Mouse (Mus musculus): ENCODE measurements around the gene Ist1. TPM values are rescaled to one million over a fixed set of nuclear protein-coding genes. Genes with fewer than 3 reads are reported as not detected.

Gene Ist1
- 72.5 and 75.1 TPM in 2 replicates for polyA plus RNA-seq (2015; fragmentation: Nextera tagmentation; extraction: Ambion mirVana)

DNA sequence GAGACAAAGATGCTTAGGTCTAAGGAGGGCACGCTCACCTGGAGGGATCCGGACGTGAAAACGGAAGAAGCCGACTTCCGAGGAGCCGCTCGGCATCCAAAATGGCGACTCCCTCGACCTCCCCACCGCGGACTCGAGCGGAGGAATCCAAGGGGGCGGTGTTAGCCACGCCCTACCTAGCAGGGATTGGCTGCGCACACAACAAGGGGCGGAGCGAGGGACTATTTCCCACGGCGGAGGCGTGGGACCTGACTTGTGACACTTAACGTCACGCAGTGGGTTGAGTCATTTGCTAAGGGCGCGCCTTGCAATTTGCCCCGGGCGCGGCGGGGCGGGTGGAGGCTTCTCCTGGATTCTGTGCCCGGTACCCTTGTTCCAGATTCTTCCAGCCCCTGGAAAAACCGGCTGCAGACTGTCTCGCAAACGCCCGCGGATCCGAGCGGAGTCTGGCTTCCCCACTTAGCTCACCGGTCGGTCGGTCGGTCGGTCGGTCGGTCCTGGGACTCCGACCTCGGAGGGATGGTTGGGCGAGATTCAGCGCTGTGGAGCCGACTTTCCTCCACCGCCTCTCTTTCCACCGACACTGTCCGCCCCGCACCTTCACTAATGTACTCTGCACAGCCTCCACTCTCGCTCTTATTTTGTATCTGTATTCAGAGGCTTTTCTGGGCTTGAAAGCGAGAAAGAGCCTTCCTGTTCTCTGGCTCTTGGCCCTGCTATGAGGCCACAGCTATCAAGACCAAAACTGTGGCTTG is at the start of gene Ist1:
TSS of gene Ist1 (minus strand) at position 115 of the 755 bp plus-strand sequence.

DNA sequence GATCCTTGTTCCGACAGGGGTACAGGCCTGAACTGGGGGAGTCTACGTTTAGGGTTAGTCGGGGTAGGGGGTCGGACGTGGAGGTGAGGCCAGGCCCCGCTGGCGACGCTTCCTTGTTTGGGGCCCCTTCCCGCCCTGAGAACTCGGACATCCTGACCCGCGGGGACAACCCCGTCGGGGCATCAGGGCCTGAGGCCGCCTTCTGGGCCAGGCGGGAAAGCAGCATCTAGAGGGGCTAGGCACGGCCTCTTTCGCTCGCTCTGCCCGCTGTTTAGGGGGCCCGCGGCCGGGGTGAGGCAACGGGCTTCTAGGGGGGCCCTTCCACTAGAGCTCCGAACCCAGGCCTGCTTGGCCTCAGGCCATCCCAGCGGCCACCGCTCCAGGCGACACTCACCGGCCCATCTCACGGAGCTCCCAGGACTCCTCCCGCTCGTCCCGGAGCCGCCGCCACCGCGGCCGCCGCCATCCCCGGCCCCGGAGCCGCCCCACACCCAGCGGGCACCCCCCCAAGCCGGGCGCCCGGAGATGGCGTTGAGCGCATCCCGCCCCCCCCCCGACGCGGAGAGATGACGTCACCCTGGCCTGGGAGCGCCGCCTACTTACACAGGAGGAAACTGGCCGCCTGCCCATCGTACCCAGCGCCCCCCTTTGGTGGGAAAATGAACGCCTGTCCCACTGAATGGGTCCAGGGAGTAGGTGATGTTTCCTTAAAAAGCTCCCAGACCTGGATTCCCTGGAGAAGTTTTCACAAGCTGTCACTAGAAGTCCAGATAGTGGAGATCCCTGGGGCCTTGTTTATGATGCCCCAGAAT is 44.4 kb upstream of the Ist1 start, which contains the start of gene Atxn1l:
TSS of gene Atxn1l (minus strand) at position 503 of the 812 bp plus-strand sequence.

DNA sequence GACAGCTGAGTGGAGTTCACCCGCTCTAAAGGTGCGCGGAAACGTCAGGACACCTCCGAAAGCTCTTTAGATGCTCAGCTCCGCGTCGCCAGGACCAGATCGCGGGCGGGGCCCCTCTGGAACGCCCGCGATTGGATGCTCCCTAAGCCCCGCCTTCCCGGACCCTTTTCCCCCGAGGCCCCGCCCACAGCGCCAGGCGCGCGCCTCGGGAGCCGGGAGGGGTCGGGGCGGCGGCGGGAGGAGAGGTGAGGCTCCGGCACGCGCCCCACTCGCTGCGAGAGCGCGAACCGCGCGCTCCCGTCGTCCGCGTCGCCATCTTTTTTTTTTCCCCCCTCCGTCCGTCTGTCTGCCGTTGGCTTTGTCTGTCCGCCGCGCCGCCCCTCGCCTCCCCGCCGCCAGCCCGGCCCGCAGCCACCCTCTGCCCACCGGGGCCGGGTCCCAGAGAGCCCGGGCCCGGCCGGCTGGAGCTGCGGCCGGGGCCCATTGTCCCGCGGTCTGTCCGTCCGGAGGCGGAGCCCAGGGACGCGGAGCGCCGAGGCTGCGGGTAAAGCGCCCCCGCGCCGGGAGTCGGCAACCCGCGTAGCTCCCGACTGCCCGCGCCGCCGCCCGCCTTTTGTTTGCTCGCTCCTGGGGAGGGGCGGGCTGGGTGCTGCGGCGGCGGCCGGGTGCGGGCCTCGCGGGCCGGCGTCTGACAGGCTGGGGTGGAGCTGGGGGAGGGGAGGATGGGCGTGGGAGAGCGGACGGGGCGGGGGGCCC is 12.4 kb upstream of the Ist1 start, which contains the start of gene Zfp821:
TSS of gene Zfp821 (plus strand) at position 227 of the 756 bp plus-strand sequence.

Other genes starting within 250 kb of the Ist1 start
- not detected in 2 replicates for gene Pmfbp1, start 199.2 kb downstream of the Ist1 start, polyA plus RNA-seq (2015; fragmentation: Nextera tagmentation; extraction: Ambion mirVana)
- gene Dhx38, start 127.4 kb downstream of the Ist1 start, polyA plus RNA-seq (2015; fragmentation: Nextera tagmentation; extraction: Ambion mirVana) = 8.6 and 8.9 TPM in 2 replicates
- gene Txnl4b, start 127.4 kb downstream of the Ist1 start, polyA plus RNA-seq (2015; fragmentation: Nextera tagmentation; extraction: Ambion mirVana) = 19.5 and 19.6 TPM in 2 replicates
- gene Hp, start 114.1 kb downstream of the Ist1 start, polyA plus RNA-seq (2015; fragmentation: Nextera tagmentation; extraction: Ambion mirVana) = 5.2 and 6.3 TPM in 2 replicates
- 16.7 and 17.5 TPM in 2 replicates for gene Dhodh, start 84.6 kb downstream of the Ist1 start, polyA plus RNA-seq (2015; fragmentation: Nextera tagmentation; extraction: Ambion mirVana)
- not detected in 2 replicates for gene Pkd1l3, start 78.7 kb downstream of the Ist1 start, polyA plus RNA-seq (2015; fragmentation: Nextera tagmentation; extraction: Ambion mirVana)
- 10.7 and 11.8 TPM in 2 replicates for gene Zfp821, start 12.3 kb upstream of the Ist1 start, polyA plus RNA-seq (2015; fragmentation: Nextera tagmentation; extraction: Ambion mirVana)
- gene Atxn1l, start 44.5 kb upstream of the Ist1 start, polyA plus RNA-seq (2015; fragmentation: Nextera tagmentation; extraction: Ambion mirVana) = 3.3 and 4.2 TPM in 2 replicates
- gene Ap1g1, start 85.3 kb upstream of the Ist1 start, polyA plus RNA-seq (2015; fragmentation: Nextera tagmentation; extraction: Ambion mirVana) = 20.5 and 23.7 TPM in 2 replicates
- 1.0 and 1.6 TPM in 2 replicates for gene Phlpp2, start 175.3 kb upstream of the Ist1 start, polyA plus RNA-seq (2015; fragmentation: Nextera tagmentation; extraction: Ambion mirVana)

Data from urinary bladder, postnatal 0 days (tissue).